Mouse (Mus musculus) adrenal gland, adult 18-20 months (tissue): Measurements from ENCODE around the gene Mocs3. TPM values are rescaled to one million over a fixed set of nuclear protein-coding genes. Genes with fewer than 3 reads are reported as not detected.

Source experiments
- DNase-seq, 2 experiments: peaks; one replicate each; pipeline ENCODE4 v3.0.0; 2021 to 2022; ENCODE audit warnings: low spot score in 2 of 2
- long read RNA-seq, 2 experiments: library from polyadenylated mRNA; stranded (forward); transcript quantifications; one replicate each; pipeline ENCODE4 v2.0.0; 2021
- total RNA-seq, 2 experiments: library from RNA; stranded (reverse); gene quantifications; 1 replicate in 1 of 2; 2 replicates in 1 of 2; pipeline ENCODE4 v1.2.3; 2021

The Mocs3 gene
- 10 to 100 TPM; 15.4 to 16.9 TPM for total RNA-seq
- long read RNA-seq, experiment 1, transcript Mocs3-201 (1 exons, 1,973 nt) = major isoform, 42 of 42 reads
- long read RNA-seq, experiment 1, partial matches to known transcripts = 0 of 42 reads
- long read RNA-seq, experiment 1, other reads (novel, unspliced or antisense) = 0 of 42 reads
- long read RNA-seq, experiment 2, transcript Mocs3-201 (1 exons, 1,973 nt) = major isoform, 90 of 90 reads
- long read RNA-seq, experiment 2, partial matches to known transcripts = 0 of 90 reads
- long read RNA-seq, experiment 2, other reads (novel, unspliced or antisense) = 0 of 90 reads

DNA sequence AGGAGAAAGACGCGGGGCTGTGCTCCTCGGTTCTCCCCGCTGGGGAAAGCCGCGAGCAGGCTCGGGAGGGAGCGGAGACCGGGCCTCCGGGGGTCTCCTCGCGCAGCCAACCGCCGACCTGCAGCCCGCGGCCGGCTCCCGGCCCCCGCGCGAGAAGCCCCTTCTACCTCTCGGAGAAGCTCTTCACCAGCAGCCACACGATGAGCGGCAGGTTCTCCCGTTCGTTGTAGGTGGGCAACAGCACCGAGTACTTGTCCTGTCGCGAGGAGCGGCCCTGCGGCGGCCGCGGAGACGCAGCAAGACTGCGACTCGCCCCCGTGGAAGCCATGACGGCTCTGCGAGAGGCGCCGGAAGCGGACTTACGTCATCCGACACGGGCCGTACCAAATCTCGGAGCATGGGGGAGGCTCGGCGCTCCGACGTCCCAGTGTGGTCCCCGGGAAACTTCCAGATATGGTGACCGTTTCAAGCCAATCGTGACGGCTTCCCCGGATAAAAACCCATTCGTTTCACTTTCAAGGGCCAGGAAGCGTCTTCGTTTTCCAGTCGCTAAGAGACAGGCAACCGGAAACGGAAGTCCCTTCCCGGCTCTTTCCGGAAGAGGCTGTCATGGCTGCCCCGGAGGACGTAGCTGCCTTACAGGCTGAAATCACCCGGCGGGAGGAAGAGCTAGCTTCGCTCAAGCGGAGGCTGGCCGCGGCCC lies at the start of gene Mocs3, which contains the start of the genes Gm20716 and Dpm1:
Gene Mocs3, plus strand, starts transcription at position 597 of the 703 bp plus-strand sequence.
Gene Gm20716, minus strand, starts transcription at position 339 of the 703 bp plus-strand sequence.
Gene Dpm1, minus strand, starts transcription at position 566 of the 703 bp plus-strand sequence.
- DNase-seq = peak; percentile 80 to 83

DNA sequence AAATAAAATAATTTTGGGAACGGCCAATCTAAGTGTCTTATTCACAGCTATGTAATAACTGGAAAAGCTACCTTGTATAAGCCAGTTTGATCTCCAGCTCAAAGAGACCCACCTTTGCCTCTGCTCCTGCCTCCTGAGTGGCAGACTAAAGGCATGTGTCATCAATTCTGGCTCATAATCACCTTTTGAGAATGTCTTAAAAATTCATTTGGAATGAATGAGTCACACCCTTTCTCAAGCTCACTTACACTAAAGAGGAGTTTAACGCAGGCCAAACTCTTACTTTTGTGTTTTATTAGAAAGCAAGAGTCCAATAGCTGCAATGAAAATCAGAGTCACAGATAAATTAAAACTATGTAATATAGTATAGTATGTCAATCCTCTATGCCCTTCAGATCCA lies 38.6 kb upstream of the Mocs3 start:
- DNase-seq = no peak

DNA sequence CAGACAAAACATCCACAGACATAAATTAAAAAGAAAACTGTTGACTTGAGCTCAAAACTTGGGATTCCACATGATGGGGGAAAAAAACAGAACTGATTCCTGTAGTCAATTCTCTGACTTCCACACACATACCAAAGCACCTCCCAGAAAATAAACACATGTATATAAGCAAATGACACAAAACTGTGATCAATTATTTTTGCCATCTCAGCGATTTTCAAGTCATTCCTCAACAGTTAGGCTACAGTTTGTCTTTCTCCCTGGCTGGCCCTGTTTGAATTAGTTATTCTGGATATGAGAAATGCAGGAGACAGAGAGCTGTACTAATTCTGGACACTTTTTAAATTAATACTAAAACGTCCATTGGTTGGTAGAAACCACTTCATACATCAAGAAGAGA lies 36.7 kb upstream of the Mocs3 start:
- DNase-seq = no peak

GRCm38 (mm10) chr2:168195721-168196120 lies 34.7 kb upstream of the Mocs3 start:
- DNase-seq = no peak

GRCm38 (mm10) chr2:168198421-168198820 lies 32.0 kb upstream of the Mocs3 start:
- no peak for DNase-seq

DNA sequence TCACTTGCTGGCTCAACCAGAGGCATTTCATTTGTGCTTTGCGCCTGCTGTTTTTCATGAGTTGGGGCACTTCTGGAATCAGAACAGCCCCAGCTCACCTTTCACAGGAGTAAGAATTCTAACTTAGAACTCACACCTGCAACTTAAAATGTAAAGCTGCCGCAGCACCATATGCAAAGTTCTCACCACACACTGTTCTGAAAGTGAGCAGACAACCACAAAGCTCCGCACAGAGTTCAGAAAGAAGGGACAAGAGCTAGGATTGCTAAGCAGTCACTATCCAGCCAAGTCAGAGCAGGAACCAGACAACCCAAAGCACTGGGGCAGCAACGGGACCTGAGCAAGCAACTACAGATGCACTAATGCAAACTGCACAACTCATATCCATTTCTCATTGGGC lies 30.9 kb upstream of the Mocs3 start:
- DNase-seq = no peak

DNA sequence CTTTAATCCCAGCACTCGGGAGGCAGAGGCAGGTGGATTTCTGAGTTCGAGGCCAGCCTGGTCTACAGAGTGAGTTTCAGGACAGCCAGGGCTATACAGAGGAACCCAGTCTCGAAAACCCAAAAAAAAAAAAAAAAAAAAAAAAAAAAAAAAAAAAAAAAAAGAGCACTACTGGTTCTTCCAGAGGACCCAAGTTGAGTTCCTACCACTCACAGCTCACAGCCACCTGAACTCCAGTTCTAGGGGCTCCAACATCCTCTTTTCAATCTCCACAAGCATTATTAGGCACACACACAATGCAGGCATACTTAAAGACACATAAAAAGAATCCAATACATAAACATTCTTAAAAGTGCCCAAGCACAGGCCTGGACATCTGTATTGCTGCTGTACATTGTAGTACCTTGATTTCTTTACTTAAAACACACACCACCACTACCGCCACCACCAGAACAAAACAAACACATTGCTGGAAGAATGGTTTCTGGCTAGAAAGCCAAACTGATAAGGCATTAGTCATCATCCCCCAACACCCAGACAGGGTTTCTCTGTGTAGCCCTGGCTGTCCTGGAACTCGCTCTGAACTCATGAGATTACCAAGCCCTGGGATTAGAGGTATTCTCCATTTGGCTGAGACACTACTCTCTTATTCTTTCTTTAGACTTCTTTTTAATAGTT lies 30.3 kb upstream of the Mocs3 start:
- no peak for DNase-seq

GRCm38 (mm10) chr2:168204476-168204999 lies 25.9 kb upstream of the Mocs3 start:
- no peak for DNase-seq

- DNase-seq = peak; percentile 78 to 82
Measured at GRCm38 (mm10) chr2:168205265-168205664, 25.2 kb upstream of the Mocs3 start.

DNA sequence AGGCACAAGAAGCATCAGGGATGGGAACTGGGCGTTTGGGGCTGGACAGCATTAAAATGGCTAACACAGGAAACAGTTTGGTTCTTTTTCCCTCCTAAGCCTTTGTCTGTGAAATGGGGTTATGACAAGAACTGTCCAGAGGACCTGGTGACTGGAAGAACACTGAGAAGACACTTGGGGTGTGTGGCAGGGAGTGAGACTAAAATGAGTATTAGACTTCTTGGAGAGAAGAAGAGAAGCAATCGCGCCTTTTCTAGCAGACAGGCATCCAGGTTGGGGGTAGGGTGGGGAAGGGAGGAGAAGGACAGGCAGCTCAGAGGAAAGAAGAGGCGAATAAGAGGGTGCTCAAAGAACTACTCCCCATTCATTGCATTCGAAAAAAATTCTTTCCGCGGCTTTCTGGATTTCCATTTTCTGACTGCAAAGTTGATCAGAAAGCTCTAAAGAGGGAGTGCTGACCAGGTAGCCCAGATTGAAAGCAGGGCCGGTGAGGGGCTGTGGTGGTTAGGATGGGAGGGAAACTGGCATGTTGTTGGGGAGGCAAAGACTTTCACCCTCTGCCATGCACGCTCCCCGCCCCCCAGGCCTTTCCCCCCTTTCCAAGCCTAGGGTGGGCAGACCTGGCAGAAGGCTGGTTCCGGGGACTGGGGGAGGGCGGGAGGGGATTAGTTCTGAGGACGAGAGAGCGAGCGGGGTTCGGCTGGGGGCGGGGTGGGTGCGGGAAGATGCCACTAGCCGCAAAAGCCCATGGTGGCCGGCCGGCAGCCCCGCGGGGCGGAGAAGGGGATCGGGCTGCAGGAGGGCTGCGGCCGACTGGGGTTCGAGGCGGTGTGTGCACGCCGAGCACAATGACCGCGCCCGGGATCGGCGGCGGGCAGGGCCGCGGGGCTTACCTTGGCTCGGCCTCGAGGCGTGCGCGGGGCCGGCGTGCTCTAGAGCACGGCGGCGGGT lies 24.5 kb upstream of the Mocs3 start:
- peak; percentile 29 to 35 for DNase-seq

- peak; percentile 91 to 92 for DNase-seq
Measured at GRCm38 (mm10) chr2:168206725-168207644, 23.4 kb upstream of the Mocs3 start, which contains the start of gene Adnp. Gene Adnp (minus strand): TSS chr2:168207112.

DNA sequence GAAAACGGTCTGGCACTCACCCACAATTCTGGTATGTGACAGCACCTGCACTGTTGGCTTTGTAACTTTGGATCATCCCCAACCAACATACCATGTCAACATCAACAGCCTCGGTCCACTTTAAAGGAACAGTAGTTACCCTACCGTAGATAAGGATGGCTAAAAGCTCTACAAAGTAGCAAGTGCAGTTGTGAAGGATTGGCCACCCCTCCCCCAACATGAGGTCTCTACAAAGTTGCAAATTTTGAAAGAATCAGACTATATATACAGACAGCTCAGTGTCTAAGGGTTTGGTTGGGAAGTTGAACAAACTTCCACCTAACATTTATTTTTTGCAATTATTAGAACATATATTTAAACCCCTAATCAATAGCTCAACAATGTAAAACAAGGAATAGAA lies 22.5 kb upstream of the Mocs3 start:
- DNase-seq = no peak

- DNase-seq = no peak
Measured at GRCm38 (mm10) chr2:168213788-168214397, 16.5 kb upstream of the Mocs3 start.

DNA sequence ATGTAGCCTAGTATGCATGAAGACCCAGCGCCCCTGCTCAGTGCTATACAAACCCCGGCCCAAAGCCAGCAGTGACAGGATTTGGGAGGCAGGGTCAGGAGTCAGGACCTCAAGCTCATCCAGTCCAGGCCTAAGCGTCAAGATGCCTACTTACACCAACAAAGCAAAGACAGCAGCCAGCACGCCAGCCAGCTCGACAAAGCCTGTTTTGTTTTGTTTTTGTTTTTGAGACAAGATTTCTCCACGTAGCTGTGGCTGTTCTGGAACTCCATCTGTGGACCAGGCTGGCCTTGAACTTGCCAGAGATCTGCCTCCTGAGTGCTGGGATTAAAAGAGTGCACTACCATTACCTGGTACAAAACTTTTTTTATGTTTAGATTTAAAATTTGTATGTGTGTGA lies 7.1 kb upstream of the Mocs3 start:
- no peak for DNase-seq

DNA sequence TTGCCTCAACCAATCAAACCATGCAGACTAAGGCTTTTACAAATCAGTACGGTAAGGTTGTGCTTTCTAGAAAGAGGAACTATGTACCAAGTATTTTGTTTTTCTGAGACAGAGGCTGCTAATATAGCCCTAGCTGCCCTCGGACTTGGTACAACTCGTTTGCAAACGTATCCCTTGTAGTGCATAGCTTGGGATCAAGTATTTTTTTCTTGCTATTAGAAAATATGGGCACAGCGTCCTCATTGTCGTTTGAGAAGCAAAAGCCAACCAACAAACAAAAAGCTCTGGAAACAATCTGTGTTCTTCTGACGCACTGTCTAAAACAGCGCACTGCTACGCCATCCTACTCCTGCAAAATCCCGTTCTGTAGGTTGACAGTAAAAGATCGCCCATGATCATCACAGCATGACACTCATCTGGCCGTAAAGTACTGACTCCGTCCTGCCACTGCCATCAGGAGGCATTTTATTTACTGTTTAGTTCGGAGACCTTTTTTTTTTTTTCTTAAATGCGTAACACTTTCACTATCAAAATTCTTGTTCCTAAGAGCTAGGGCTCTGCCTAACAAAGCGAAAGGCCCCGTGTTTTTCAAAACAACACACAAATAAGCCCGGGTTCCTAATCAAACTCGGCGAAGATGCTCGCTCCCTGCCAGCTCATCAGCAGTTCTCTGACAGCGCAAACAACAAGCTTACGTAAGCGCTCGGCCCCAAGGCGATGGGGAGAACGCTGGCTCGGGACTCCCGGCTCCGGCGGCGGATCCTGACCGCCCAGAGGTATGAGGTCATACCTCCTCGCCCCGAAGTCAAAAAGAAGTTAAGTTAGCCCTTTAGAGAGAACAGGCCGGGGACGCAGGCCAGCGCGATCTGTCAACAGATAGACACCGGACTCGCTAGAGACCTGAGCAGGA lies 1.1 kb upstream of the Mocs3 start:
- DNase-seq = peak; percentile 52 to 56

GRCm38 (mm10) chr2:168230773-168231470 lies 500 bp downstream of the Mocs3 start:
- DNase-seq = peak; percentile 12 to 43

DNA sequence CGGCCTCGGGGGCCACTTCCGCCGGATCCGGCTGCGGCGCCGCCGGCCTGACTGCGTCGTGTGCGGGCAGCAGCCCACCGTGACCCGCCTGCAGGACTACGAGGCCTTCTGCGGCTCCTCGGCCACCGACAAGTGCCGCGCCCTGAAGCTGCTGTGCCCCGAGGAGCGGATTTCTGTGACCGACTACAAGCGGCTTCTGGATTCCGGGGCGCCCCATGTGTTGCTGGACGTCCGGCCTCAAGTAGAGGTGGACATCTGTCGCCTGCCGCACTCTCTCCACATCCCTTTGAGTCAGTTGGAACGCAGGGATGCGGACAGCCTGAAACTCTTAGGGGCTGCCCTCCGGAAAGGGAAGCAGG lies 1.0 kb downstream of the Mocs3 start:
- DNase-seq = no peak
